Mouse (Mus musculus): ENCODE data around the gene Fam178b.

GRCm38 (mm10) chr1:36602271-36602670 is 80.7 kb downstream of the Fam178b start:
- TF ChIP-seq POLR2A (IDR thresholded peaks at IDR 0.05; ENCODE audit: borderline replicate concordance, insufficient read depth, low read length) (no peak), CTCF (IDR thresholded peaks at IDR 0.05; ENCODE audit: borderline replicate concordance, insufficient read depth, low read depth, low read length) (no peak)

Measured in cerebellum, adult 2 months (tissue).